Mouse (Mus musculus): ENCODE data around the gene Spata5.

DNA sequence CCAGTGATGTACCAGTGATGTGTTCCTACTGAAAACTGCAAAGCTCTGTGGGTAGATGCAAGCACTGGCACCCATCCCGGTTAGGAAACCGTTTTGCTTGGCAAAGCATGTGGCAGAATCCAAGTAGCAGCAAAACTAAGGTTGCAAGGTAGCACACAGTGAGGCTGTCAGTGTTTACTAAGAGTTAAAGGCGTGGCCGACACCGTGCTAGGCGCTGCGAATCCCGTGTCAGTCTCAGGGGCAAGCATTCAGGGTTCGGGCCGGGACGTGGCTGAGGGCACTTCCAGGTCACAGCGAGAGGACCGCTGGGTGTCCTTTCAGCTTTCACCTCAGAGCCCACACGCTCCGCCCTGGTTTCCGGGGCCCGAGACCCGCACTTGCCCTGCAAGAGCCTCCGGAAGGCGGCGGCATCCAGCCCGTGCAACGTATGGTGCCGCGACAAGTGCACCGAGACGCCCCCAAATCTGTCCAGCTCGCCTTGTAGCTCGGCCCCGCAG, 687 bp upstream of the Spata5 start:
- TF ChIP-seq EP300 (IDR thresholded peaks at IDR 0.05; ENCODE audit: low read length) (no peak), JUND (conservative IDR thresholded peaks at IDR 0.05; ENCODE audit: low read depth, low read length) (no peak), POLR2A (IDR thresholded peaks at IDR 0.05; ENCODE audit: low read depth, low read length) (no peak), MAZ (IDR thresholded peaks at IDR 0.05; ENCODE audit: low read depth, low read length) (no peak), CTCF (conservative IDR thresholded peaks at IDR 0.05 in 1 of 2, IDR thresholded peaks at IDR 0.05 in 1 of 2; ENCODE audit: low read depth in 2 of 2, low read length in 2 of 2) (peak in 1 of 2 experiments; percentile 6; a peak in 1 of 4 replicates), ETS1 (conservative IDR thresholded peaks at IDR 0.05; ENCODE audit: low read depth, low read length) (no peak), KAT2A (IDR thresholded peaks at IDR 0.05; ENCODE audit: insufficient replicate concordance, low read length) (no peak), HCFC1 (IDR thresholded peaks at IDR 0.05; ENCODE audit: low read depth, low read length) (no peak; the same call in 1 of the 2 replicates), RAD21 (IDR thresholded peaks at IDR 0.05; ENCODE audit: low read depth, low read length) (no peak), CHD1 (IDR thresholded peaks at IDR 0.05; ENCODE audit: low read depth, low read length) (no peak), ZNF384 (IDR thresholded peaks at IDR 0.05; ENCODE audit: low read depth, low read length) (no peak), MAX (IDR thresholded peaks at IDR 0.05; ENCODE audit: low read length) (no peak)
